Mouse (Mus musculus) heart, embryonic 16.5 days (tissue): ENCODE measurements around the gene Gm20388. TPM values are rescaled to one million over a fixed set of nuclear protein-coding genes. Genes with fewer than 3 reads are reported as not detected.

Experiments
- ATAC-seq: fragments of 200-750 bp; cut with Nextera tagmentation; replicated peaks from 2 replicates; pipeline ENCODE4 v1.8.0; 2017; ENCODE audit warnings: moderate number of reproducible peaks; ENCODE audit not compliant: insufficient read depth, low FRiP score; ENCODE audit errors: extremely low read depth
- H3K27ac ChIP-seq: fragments of 300-500 bp; sonication (generic); 2 replicates; pipeline ENCODE4 v1.5.1; 2014; ENCODE audit warnings: mild to moderate bottlenecking, low read length, control low read depth, moderate library complexity
- H3K27me3 ChIP-seq: fragments of 300-500 bp; sonication (generic); 2 replicates; pipeline ENCODE4 v1.6.1; 2014; ENCODE audit warnings: low read length, mixed read lengths; ENCODE audit not compliant: control insufficient read depth, insufficient read depth
- H3K36me3 ChIP-seq: fragments of 300-500 bp; sonication (generic); 2 replicates; pipeline ENCODE4 v1.6.1; 2014; ENCODE audit not compliant: control insufficient read depth, insufficient read depth
- H3K4me1 ChIP-seq: fragments of 300-500 bp; sonication (generic); 2 replicates; pipeline ENCODE4 v1.6.1; 2014; ENCODE audit warnings: low read length, mixed read lengths; ENCODE audit not compliant: control insufficient read depth, insufficient read depth
- H3K4me2 ChIP-seq: fragments of 300-500 bp; sonication (generic); 2 replicates; pipeline ENCODE4 v1.6.1; 2014; ENCODE audit warnings: low read depth, mild to moderate bottlenecking, control low read depth, low read length
- H3K4me3 ChIP-seq: fragments of 300-500 bp; sonication (generic); 2 replicates; pipeline ENCODE4 v1.5.1; 2014; ENCODE audit warnings: mild to moderate bottlenecking, control low read depth, low read length
- H3K9ac ChIP-seq: fragments of 300-500 bp; sonication (generic); 2 replicates; pipeline ENCODE4 v1.6.1; 2014; ENCODE audit warnings: low read length, control low read depth
- H3K9me3 ChIP-seq: fragments of 300-500 bp; sonication (generic); replicated peaks from 2 replicates; pipeline ENCODE4 v1.6.1; 2016; ENCODE audit warnings: low read length; ENCODE audit not compliant: control insufficient read depth
- WGBS: fragments of 180-500 bp; shearing (Covaris S2); extraction: QIAGEN DNeasy Blood & Tissue Kit; methylation state at CpG from one replicate; pipeline ENCODE4 v1.1.7; 2014; 5-methylcytosine and 5-hydroxymethylcytosine counted together
- polyA plus RNA-seq: library from polyadenylated mRNA; unstranded; fragments of >200 nt; fragmentation: Nextera tagmentation; extraction: Ambion mirVana; gene quantifications from 2 replicates; pipeline ENCODE4 v1.2.1, GENCODE M21; 2015

Gm20388 gene
- polyA plus RNA-seq, 1 experiment from 2014 or later = 4.5 TPM

DNA sequence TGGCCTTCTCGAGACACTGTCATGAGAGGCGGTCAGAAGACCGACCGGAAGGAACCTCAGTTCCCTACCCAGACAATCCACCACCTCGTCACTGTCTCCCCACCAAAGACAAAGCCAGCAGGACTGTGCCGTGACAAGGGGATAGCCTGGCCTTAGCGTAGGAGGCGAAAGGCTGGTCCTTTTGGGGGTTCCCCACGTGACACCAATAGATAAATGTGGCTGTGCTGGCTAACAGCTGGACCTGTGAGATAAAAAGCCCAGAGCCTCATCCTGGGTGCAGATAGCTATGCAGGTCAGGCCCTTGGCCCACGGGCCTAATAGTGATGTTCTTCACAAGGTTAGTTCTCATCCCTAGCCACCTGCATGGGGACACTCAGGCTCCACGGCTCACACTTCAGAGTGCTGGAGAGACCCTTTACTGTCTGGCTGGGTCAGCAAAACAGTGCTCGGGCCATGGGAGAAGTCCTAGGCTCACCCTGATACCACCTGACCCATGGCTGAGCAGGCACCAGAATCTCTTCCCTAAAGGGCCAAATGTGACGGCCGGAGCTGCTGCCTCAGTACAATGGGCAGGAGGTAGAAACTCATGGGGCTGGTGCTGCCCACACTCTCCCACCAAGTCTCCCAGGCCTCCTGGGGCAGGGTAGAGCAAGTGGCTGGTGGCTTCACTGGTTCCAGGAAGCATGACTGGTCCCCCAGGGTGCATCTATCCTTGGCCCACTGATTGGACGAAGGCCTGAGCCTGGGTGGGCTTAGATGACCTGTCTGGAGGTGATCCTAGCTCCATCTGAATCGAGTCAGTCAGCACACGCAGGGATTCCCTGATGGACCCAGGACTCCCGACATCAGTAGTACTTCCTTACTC, 1988.8 kb downstream of the Gm20388 start:
- H3K9me3 ChIP-seq = no peaks in the 10 kb centered on the region
- H3K4me3 ChIP-seq = no peak overlapping the region
- H3K27me3 ChIP-seq = no peaks in the 10 kb centered on the region
- ATAC-seq = no peak
- H3K9ac ChIP-seq = no peak overlapping the region
- no peak overlapping the region for H3K4me2 ChIP-seq
- no peaks in the 10 kb centered on the region for H3K36me3 ChIP-seq
- 0 out of 2 replicates have a peak overlapping the region, but pooled peaks have one; percentile 26 for H3K27ac ChIP-seq
- WGBS = 78% methylated on average over 18 of the region's 18 CpGs
- H3K4me1 ChIP-seq = peaks cover 29% of the 10 kb centered on the region

DNA sequence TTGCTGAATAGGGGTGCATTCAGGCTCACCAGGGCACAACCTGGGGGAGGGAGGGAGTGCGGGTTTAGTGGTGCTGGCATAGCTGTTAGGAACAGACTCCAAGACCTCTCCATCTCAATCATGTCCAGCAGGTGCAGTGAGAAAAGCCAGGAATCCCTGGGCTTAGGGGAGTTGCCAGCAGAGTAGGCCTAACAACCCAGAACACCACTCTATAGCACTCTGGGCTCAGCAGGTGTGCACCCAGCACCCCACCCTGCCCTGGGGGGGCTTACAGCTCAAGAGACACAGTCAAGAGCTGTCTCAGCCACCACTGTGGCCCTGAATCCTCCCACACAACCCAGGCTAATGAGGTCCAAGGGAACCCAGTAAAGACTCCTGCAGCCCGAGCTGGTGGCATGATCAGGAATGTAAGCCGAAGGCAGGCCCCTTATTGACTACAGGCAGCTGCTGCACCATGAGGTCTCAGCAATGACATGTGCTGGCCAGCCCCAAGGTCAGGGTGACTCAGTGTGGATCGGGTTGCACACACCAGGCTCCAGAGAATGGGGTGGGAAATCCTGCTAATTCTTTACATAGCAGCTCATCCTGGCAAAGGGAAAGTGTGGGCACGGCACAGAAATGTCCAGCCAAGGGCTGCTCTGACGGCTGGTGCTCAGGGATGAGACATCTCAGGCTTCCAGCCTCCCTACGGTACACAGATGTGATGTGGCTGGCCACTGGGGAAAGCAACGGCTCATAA, 1991.0 kb downstream of the Gm20388 start:
- Histone ChIP-seq H3K9me3 (no peaks in the 10 kb centered on the region), H3K36me3 (no peaks in the 10 kb centered on the region), H3K27ac (peak overlapping the region; percentile 76), H3K4me3 (no peak overlapping the region), H3K27me3 (no peaks in the 10 kb centered on the region), H3K9ac (peak overlapping the region; percentile 57), H3K4me2 (no peak overlapping the region), H3K4me1 (peaks cover 45% of the 10 kb centered on the region)
- 31% methylated on average over 8 of the region's 8 CpGs for WGBS
- peak; percentile 45 for ATAC-seq

DNA sequence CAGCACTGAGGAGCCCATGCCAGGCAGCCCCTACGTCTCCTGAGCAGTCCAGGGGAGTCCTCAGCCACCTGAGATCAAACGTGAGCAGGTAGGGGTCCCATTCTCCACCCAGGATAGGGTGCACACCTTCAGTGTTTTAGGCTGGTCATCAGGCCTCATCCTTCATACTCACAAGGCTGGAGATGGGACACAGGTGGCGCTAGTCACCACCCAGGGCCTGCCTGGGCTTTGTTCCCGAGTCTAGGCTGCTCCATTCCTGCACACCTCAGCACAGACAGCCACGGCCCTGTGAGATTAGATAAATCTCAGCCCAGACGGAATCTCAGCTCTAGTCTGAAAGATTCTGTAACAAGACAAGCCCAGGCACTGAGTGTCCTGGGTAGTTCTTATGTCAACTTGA, 1993.3 kb downstream of the Gm20388 start:
- no peaks in the 10 kb centered on the region for H3K36me3 ChIP-seq
- H3K9me3 ChIP-seq = no peaks in the 10 kb centered on the region
- no peaks in the 10 kb centered on the region for H3K27me3 ChIP-seq
- no peak overlapping the region for H3K4me3 ChIP-seq
- H3K4me1 ChIP-seq = peaks cover 38% of the 10 kb centered on the region
- no peak overlapping the region for H3K9ac ChIP-seq
- H3K27ac ChIP-seq = no peak overlapping the region
- no peak for ATAC-seq
- H3K4me2 ChIP-seq = no peak overlapping the region
- WGBS = 55% methylated on average over 6 of the region's 6 CpGs

DNA sequence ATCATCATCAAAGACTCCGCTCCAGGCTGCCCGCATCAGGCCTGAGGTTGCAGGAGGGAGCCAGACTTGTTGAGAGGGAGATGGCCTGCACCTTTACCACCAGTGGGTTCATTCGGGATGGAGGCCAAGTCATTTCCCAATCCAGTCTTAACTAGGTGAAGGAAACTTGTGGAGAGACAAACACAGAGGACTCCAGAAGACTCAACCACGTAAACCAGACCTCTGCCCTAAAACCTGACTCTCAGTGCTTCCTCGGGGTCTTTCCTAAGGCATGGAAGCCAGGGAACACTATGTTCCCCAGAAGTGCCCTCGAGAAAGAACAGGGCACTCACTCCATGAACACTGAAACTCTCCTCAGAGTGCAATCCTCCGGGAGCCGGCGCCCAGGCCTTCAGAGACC, 1994.4 kb downstream of the Gm20388 start:
- H3K27me3 ChIP-seq = no peaks in the 10 kb centered on the region

DNA sequence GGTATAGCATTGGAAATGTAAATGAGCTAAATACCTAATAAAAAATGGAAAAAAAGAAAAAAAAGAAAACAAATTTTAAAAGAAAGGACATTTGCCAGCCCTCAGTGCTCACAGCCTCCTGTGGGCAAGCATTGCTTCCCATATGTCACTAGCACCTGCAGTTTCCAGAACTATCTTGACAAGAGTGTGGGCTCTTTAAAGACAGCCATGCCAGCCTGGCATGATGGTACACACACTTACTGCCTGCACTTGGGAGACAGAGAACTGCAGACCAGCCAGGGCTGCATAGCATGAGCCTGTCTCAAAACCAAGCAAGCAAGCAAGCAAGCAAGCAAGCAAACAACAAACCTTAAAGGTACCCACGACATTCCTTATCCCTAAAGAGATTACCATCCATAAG, 1994.8 kb downstream of the Gm20388 start:
- Histone ChIP-seq H3K27me3 (no peaks in the 10 kb centered on the region), H3K9me3 (no peaks in the 10 kb centered on the region), H3K9ac (peak overlapping the region; percentile 72), H3K4me2 (peak overlapping the region; percentile 100), H3K4me1 (peaks cover 39% of the 10 kb centered on the region), H3K36me3 (no peaks in the 10 kb centered on the region), H3K27ac (no peak overlapping the region), H3K4me3 (peak overlapping the region; percentile 74)
- no peak for ATAC-seq
- 43% methylated on average over 1 of the region's 1 CpGs for WGBS

More for the DNA sequence above, 1994.4 kb downstream of the Gm20388 start:
- Histone ChIP-seq H3K4me3 (no peak overlapping the region), H3K9ac (no peak overlapping the region; the same call in none of the 2 replicates), H3K4me1 (peaks cover 39% of the 10 kb centered on the region), H3K27ac (no peak overlapping the region), H3K4me2 (peak overlapping the region; percentile 100; the same call in 1 of the 2 replicates), H3K36me3 (no peaks in the 10 kb centered on the region), H3K9me3 (no peaks in the 10 kb centered on the region)
- 86% methylated on average over 9 of the region's 9 CpGs for WGBS
- no peak for ATAC-seq

DNA sequence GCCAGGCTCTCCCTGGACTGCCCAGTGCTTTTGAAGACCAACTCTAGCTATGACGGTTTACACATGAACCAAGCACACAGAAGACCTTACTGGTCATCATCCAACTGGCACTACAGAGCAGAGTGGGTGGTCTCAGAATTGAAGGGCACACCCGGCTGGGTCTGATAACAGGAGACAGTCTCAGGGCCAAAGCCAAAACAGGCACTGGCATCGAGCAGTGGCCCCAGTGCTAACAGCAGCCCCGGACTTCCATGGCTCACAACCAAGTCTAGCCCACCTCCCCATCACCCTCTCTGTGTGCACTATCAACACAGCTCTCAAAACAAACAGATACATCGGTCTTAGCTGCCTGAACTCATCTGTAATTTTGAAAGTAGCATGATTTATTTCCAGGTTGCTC, 1995.2 kb downstream of the Gm20388 start:
- peak overlapping the region; percentile 74 for H3K4me3 ChIP-seq
- peak overlapping the region; percentile 72 for H3K9ac ChIP-seq
- H3K9me3 ChIP-seq = no peaks in the 10 kb centered on the region
- ATAC-seq = no peak
- H3K4me2 ChIP-seq = peak overlapping the region; percentile 100
- H3K36me3 ChIP-seq = no peaks in the 10 kb centered on the region
- no peaks in the 10 kb centered on the region for H3K27me3 ChIP-seq
- H3K27ac ChIP-seq = no peak overlapping the region
- H3K4me1 ChIP-seq = peaks cover 39% of the 10 kb centered on the region
- 17% methylated on average over 5 of the region's 5 CpGs for WGBS

DNA sequence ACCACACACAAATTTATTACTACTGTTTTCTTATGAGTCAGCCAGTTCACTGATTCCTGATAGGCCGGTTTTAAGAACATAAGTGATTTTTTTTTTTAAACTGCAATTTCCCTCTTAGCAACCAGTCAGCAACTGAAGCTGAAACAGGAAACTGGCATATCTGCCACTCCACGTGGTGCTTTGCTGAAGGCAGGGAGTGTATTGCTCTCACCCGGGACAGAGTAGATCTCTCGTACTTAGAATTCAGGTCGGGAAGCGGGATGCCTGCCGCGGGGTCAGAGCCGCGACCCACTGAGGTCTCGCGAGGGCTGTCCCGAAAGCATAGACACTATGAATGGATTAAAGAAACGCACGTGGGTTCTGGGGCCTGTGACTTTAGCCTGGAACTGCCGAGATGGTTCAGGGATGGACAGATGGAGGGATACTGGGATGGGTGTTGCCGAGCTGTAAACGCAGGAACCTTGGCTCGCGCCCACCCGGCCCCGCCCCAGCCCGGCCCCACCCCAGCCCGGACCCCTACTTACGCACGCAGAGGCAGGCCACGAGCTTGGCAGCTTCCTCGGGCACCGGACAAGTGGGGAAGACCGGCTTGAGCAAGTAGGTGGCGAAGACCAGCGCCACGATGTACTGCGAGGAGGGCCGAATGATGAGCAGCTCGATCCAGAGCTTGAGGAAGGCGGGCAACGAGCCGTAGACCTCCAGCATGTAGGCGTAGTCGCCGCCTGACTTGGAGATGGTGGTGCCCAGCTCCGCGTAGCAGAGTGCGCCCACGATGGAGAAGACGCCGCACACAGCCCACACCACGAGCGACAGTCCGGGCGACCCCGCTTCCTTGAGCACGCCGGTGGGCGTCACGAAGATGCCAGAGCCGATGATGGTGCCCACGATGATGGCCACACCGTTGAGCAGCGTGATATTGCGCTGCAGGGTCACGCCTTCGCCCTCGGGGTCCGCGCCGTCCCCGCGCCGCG, 1996.2 kb downstream of the Gm20388 start:
- H3K9ac ChIP-seq = peak overlapping the region; percentile 72
- ATAC-seq = peak; percentile 33
- H3K4me3 ChIP-seq = peak overlapping the region; percentile 74

DNA sequence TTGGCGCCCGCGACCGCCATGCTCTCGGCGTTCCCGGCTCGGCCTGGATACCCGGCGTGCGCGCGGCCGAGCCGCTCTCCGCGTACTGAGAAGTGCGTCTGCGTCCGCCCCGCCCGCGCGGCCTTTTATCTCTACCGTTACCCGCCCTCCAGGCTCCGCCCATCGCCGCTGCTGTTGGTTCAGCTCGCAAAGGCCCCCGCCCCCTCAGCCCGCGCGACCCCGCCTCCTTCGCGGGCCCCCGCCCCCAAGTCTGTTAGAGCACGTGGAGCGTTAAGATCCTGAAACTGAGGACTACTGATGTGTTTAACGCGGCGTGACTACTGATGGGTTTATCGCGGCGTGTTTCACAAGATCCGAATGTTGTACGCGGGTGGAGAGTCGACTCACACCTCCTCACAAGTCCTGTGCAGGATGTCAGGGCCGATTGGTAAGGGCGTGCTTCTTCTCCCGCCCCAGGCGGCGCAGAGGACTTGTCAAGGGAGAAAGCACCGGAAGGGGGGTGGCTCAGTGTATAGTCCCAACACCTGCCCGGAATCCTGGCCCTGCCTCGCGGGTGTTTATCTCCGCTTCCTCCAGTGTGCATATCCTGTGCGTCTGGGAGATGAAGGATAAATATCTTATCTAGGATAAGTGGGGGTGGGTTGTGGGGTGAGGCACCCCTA, 1997.1 kb downstream of the Gm20388 start, which contains the start of gene Slc7a5:
Gene Slc7a5, minus strand, starts transcription at position 108 of the 662 bp plus-strand sequence.
- peaks cover 27% of the 10 kb centered on the region for H3K4me1 ChIP-seq

More for the DNA sequence above, 1996.2 kb downstream of the Gm20388 start:
- under 1% methylated on average over 72 of the region's 72 CpGs for whole genome bisulfite sequencing
- H3K4me2 ChIP-seq = peak overlapping the region; percentile 100
- no peak overlapping the region for H3K27ac ChIP-seq
- peaks cover 34% of the 10 kb centered on the region for H3K4me1 ChIP-seq
- H3K27me3 ChIP-seq = no peaks in the 10 kb centered on the region; the same call in 1 of the 2 replicates
- no peaks in the 10 kb centered on the region for H3K9me3 ChIP-seq
- H3K36me3 ChIP-seq = no peaks in the 10 kb centered on the region

More for the DNA sequence above, 1997.1 kb downstream of the Gm20388 start, which contains the start of gene Slc7a5:
- no peaks in the 10 kb centered on the region for H3K36me3 ChIP-seq
- no peak within 1 kb of the TSS for H3K27ac ChIP-seq
- peak within 1 kb of the TSS; percentile 100 for H3K4me2 ChIP-seq
- peak within 1 kb of the TSS; percentile 74 for H3K4me3 ChIP-seq
- H3K9ac ChIP-seq = peak within 1 kb of the TSS; percentile 72
- ATAC-seq = peak; percentile 94
- H3K27me3 ChIP-seq = no peaks in the 10 kb centered on the region; the same call in 1 of the 2 replicates
- no peaks in the 10 kb centered on the region for H3K9me3 ChIP-seq
- 1% methylated on average over 56 of the region's 61 CpGs for WGBS
